Mouse (Mus musculus) gastrocnemius, adult 18-20 months (tissue): Measurements from ENCODE around the gene Lhx1. TPM values are rescaled to one million over a fixed set of nuclear protein-coding genes. Genes with fewer than 3 reads are reported as not detected.

Source experiments
- DNase-seq: peaks from one replicate; pipeline ENCODE4 v3.0.0; 2021; ENCODE audit warnings: low spot score
- long read RNA-seq, 2 experiments: library from polyadenylated mRNA; stranded (forward); transcript quantifications; one replicate each; pipeline ENCODE4 v2.0.0; 2021
- total RNA-seq, 2 experiments: library from RNA; stranded (reverse); gene quantifications; 2 replicates each; pipeline ENCODE4 v1.2.3; 2021

Gene Lhx1
- total RNA-seq: not detected
- long read RNA-seq, experiment 1: 0 reads
- long read RNA-seq, experiment 2: 0 reads

- DNase-seq: no peak
Measured at GRCm38 (mm10) chr11:84525421-84526274, at the start of gene Lhx1. Gene Lhx1 (minus strand): TSS chr11:84525535.

GRCm38 (mm10) chr11:84574834-84575233 lies 49.5 kb upstream of the Lhx1 start:
- DNase-seq: no peak

GRCm38 (mm10) chr11:84573637-84574036 lies 48.3 kb upstream of the Lhx1 start:
- DNase-seq: no peak

GRCm38 (mm10) chr11:84570812-84571211 lies 45.5 kb upstream of the Lhx1 start:
- no peak for DNase-seq

- DNase-seq: no peak
Measured at GRCm38 (mm10) chr11:84570392-84570791, 45.1 kb upstream of the Lhx1 start.

- no peak for DNase-seq
Measured at GRCm38 (mm10) chr11:84569052-84569751, 43.9 kb upstream of the Lhx1 start.

- no peak for DNase-seq
Measured at GRCm38 (mm10) chr11:84568482-84568881, 43.1 kb upstream of the Lhx1 start.

GRCm38 (mm10) chr11:84566691-84567090 lies 41.4 kb upstream of the Lhx1 start:
- DNase-seq: no peak

GRCm38 (mm10) chr11:84565224-84565623 lies 39.9 kb upstream of the Lhx1 start:
- no peak for DNase-seq

- DNase-seq: no peak
Measured at GRCm38 (mm10) chr11:84563360-84563759, 38.0 kb upstream of the Lhx1 start.

GRCm38 (mm10) chr11:84562758-84563347 lies 37.5 kb upstream of the Lhx1 start:
- DNase-seq: no peak

- no peak for DNase-seq
Measured at GRCm38 (mm10) chr11:84561546-84561945, 36.2 kb upstream of the Lhx1 start.

- DNase-seq: no peak
Measured at GRCm38 (mm10) chr11:84553821-84554450, 28.6 kb upstream of the Lhx1 start.

GRCm38 (mm10) chr11:84551296-84551695 lies 26.0 kb upstream of the Lhx1 start:
- DNase-seq: no peak

- no peak for DNase-seq
Measured at GRCm38 (mm10) chr11:84549258-84549791, 24.0 kb upstream of the Lhx1 start.

- no peak for DNase-seq
Measured at GRCm38 (mm10) chr11:84548293-84548692, 23.0 kb upstream of the Lhx1 start.

GRCm38 (mm10) chr11:84539981-84540380 lies 14.6 kb upstream of the Lhx1 start:
- no peak for DNase-seq

- DNase-seq: no peak
Measured at GRCm38 (mm10) chr11:84529797-84530703, 4.7 kb upstream of the Lhx1 start.

GRCm38 (mm10) chr11:84529143-84529755 lies 3.9 kb upstream of the Lhx1 start:
- no peak for DNase-seq
